Mouse (Mus musculus): Measurements from ENCODE around the gene Slc4a4.

DNA sequence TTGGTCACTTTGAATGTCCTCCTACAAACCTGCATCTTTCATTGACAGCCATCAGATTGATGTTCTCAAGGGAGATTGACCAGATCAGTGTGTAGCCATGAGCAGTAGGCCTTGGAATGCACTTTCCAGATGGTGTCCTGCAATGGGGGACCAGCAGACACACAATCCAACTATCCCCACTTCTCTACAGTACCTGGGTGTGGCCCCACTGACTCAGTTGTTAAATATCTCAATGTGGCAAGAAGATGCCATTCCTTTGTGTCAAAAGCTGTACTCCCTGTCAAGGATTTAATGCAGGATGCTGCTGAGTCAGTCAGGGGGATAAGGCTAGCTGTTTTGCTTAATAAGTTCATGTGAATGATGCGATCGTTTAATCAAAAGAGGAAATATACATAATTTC, 96.6 kb downstream of the Slc4a4 start:
- TF ChIP-seq POLR2A (IDR thresholded peaks at IDR 0.05; ENCODE audit: extremely low read depth, insufficient read depth, low read length) (no peak), CTCF (IDR thresholded peaks at IDR 0.05; ENCODE audit: low read depth, low read length) (no peak)
